Mouse (Mus musculus): Measurements from ENCODE around the gene Ipo11. TPM values are rescaled to one million over a fixed set of nuclear protein-coding genes. Genes with fewer than 3 reads are reported as not detected.
A peak's percentile ranks its signal among the peaks of the same experiment; 100 is the strongest.
"Not testable (repeated sequence)": the region's sequence is repeated elsewhere in the genome, so short reads cannot be mapped to it uniquely, and the experiment has no call there.

The Ipo11 gene
- polyA plus RNA-seq, 1 experiment from 2014 or later, result 82.3 TPM

DNA sequence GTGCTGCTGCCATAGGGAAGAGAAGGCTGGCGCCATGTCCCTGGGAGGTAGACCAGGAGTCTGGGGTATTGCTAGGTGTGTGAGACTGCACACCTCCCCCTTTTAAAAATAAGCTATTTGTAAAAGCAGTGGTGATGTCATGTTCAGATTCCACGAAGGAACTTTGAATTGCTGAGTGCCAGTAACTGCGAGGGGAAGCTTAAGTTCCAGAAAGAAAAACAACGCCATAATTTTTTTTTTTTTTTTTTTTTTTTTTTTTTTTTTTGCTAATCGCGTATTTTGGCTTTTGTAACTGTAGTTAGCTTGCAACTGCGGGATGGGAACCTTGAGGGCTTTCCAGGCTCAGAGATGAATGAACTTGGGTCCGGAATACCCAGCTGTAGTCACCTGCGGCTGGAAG lies 8.8 kb upstream of the Ipo11 start:
- Histone ChIP-seq H3K4me1 (replicated peaks; ENCODE audit: control insufficient read depth, insufficient read depth, low read length) (peaks cover 9% of the 10 kb centered on the region), H3K27me3 (replicated peaks; ENCODE audit: control insufficient read depth, insufficient read depth, low read length) (no peaks in the 10 kb centered on the region), H3K4me3 (ENCODE audit: low read depth, low read length) (no peak overlapping the region), H3K4me2 (no peak overlapping the region), H3K27ac (ENCODE audit: low read depth, low read length) (no peak overlapping the region), H3K9ac (ENCODE audit: low read depth, low read length) (no peak overlapping the region), H3K9me3 (ENCODE audit: control insufficient read depth, low read length) (no peaks in the 10 kb centered on the region), H3K36me3 (ENCODE audit: control insufficient read depth, insufficient read depth, low read length) (peaks cover 7% of the 10 kb centered on the region; the same call in 1 of the 2 replicates)
- ATAC-seq (replicated peaks; ENCODE audit: low FRiP score) (no peak), DNase-seq (ENCODE audit: low spot score) (no peak)
- 76% methylated on average over 9 of the region's 9 CpGs for WGBS

DNA sequence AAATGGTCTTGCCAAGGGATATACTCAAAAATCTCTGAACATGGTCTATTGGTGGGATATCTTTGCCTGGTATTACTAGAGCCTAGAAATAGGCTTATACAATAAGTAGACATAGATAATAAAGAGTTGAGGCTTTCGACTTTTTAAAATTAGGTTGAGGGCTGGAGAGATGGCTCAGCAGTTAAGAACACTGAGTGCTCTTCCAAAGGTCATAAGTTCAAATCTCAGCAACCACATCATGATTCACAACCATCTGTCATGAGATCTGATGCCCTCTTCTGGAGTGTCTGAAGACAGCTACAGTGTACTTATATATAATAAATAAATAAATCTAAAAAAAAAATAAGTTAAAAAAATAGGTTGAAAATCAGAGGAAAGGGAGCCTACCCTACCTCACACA lies 6.0 kb upstream of the Ipo11 start:
- Histone ChIP-seq H3K27me3 (replicated peaks; ENCODE audit: control insufficient read depth, insufficient read depth, low read length) (no peaks in the 10 kb centered on the region), H3K9me3 (ENCODE audit: control insufficient read depth, low read length) (no peaks in the 10 kb centered on the region), H3K36me3 (ENCODE audit: control insufficient read depth, insufficient read depth, low read length) (no peaks in the 10 kb centered on the region), H3K27ac (ENCODE audit: low read depth, low read length) (no peak overlapping the region), H3K4me2 (no peak overlapping the region), H3K4me1 (replicated peaks; ENCODE audit: control insufficient read depth, insufficient read depth, low read length) (peaks cover 1% of the 10 kb centered on the region), H3K4me3 (ENCODE audit: low read depth, low read length) (no peak overlapping the region), H3K9ac (ENCODE audit: low read depth, low read length) (no peak overlapping the region)
- ATAC-seq (replicated peaks; ENCODE audit: low FRiP score) (no peak), DNase-seq (ENCODE audit: low spot score) (no peak)
- WGBS, result 78% methylated on average over 1 of the region's 1 CpGs

DNA sequence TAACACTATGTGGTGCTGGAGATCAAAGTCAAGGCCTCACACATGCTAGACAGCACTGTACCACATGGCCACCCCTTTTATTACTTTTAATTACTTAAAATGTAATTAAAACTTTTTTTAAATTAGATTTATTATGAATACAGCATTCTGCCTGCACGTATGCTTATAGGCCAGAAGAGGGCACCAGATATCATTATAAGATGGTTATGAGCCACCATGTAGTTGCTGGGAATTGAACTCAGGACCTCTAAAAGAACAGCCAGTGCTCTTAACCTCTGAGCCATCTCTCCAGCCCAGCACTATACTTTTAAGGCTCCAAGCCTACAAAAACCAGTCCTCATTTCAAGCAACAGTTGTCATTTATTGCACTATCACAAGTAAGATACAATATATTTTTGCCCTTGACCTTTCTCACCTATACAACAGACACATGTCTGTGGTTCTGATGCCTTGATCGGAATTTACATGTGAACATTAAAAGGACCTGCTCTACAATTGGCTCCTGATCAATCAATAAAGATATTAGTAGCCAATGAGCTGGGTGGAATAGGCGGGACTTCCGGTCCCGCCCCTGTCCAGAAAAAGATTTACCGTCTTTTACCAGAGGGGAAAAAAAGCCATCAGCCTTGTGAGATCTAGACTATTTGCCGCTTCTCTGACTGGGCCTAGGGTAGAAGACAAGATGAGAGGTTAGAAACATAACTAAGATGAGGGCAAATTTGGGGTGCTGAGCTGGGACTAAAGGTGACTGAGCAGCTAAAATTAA lies 4.6 kb upstream of the Ipo11 start:
- DNase-seq (ENCODE audit: low spot score) (no peak), ATAC-seq (replicated peaks; ENCODE audit: low FRiP score) (no peak)
- Histone ChIP-seq H3K27me3 (replicated peaks; ENCODE audit: control insufficient read depth, insufficient read depth, low read length) (no peaks in the 10 kb centered on the region), H3K9me3 (ENCODE audit: control insufficient read depth, low read length) (no peaks in the 10 kb centered on the region), H3K4me2 (peak overlapping the region; percentile 35), H3K4me1 (replicated peaks; ENCODE audit: control insufficient read depth, insufficient read depth, low read length) (no peaks in the 10 kb centered on the region; the same call in 1 of the 2 replicates), H3K27ac (ENCODE audit: low read depth, low read length) (no peak overlapping the region), H3K4me3 (ENCODE audit: low read depth, low read length) (peak overlapping the region; percentile 21; the same call in 1 of the 2 replicates), H3K36me3 (ENCODE audit: control insufficient read depth, insufficient read depth, low read length) (no peaks in the 10 kb centered on the region), H3K9ac (ENCODE audit: low read depth, low read length) (no peak overlapping the region)
- WGBS, result 33% methylated on average over 7 of the region's 7 CpGs

GRCm38 (mm10) chr13:106937138-106937472 lies 347 bp upstream of the Ipo11 start:
- H3K4me1 ChIP-seq (replicated peaks; ENCODE audit: control insufficient read depth, insufficient read depth, low read length), result peaks cover 10% of the 10 kb centered on the region; the same call in 1 of the 2 replicates
- DNase-seq (ENCODE audit: low spot score), result no peak
- H3K27ac ChIP-seq (ENCODE audit: low read depth, low read length), result no peak overlapping the region
- 24% methylated on average over 7 of the region's 7 CpGs for WGBS
- H3K9ac ChIP-seq (ENCODE audit: low read depth, low read length), result 0 out of 2 replicates have a peak overlapping the region, but pooled peaks have one; percentile 90
- no peak for ATAC-seq (replicated peaks; ENCODE audit: low FRiP score)
- H3K4me3 ChIP-seq (ENCODE audit: low read depth, low read length), result peak overlapping the region; percentile 95
- H3K36me3 ChIP-seq (ENCODE audit: control insufficient read depth, insufficient read depth, low read length), result no peaks in the 10 kb centered on the region
- H3K9me3 ChIP-seq (ENCODE audit: control insufficient read depth, low read length), result no peaks in the 10 kb centered on the region
- H3K27me3 ChIP-seq (replicated peaks; ENCODE audit: control insufficient read depth, insufficient read depth, low read length), result no peaks in the 10 kb centered on the region
- peak overlapping the region; percentile 55 for H3K4me2 ChIP-seq

GRCm38 (mm10) chr13:106935871-106936255 lies 895 bp downstream of the Ipo11 start:
- 5% methylated on average over 9 of the region's 9 CpGs for WGBS
- no peak for ATAC-seq (replicated peaks; ENCODE audit: low FRiP score)
- H3K27ac ChIP-seq (ENCODE audit: low read depth, low read length), result peak overlapping the region; percentile 82

GRCm38 (mm10) chr13:106929201-106929600 lies 7.6 kb downstream of the Ipo11 start:
- no peak overlapping the region for H3K27ac ChIP-seq (ENCODE audit: low read depth, low read length)
- H3K4me1 ChIP-seq (replicated peaks; ENCODE audit: control insufficient read depth, insufficient read depth, low read length), result 0 out of 2 replicates have a peak, but pooled peaks cover 2% of the 10 kb centered on the region
- no peak overlapping the region for H3K4me3 ChIP-seq (ENCODE audit: low read depth, low read length)
- no peaks in the 10 kb centered on the region for H3K27me3 ChIP-seq (replicated peaks; ENCODE audit: control insufficient read depth, insufficient read depth, low read length)
- no peak for ATAC-seq (replicated peaks; ENCODE audit: low FRiP score)
- no peak for DNase-seq (ENCODE audit: low spot score)
- 0 out of 2 replicates have a peak, but pooled peaks cover 6% of the 10 kb centered on the region for H3K9me3 ChIP-seq (ENCODE audit: control insufficient read depth, low read length)
- H3K9ac ChIP-seq (ENCODE audit: low read depth, low read length), result no peak overlapping the region
- peaks cover 12% of the 10 kb centered on the region for H3K36me3 ChIP-seq (ENCODE audit: control insufficient read depth, insufficient read depth, low read length)
- H3K4me2 ChIP-seq, result no peak overlapping the region
- WGBS, result 89% methylated on average over 2 of the region's 2 CpGs

More at GRCm38 (mm10) chr13:106935871-106936255, 895 bp downstream of the Ipo11 start:
- peak overlapping the region; percentile 95 for H3K4me3 ChIP-seq (ENCODE audit: low read depth, low read length)
- peak overlapping the region; percentile 90 for H3K9ac ChIP-seq (ENCODE audit: low read depth, low read length)
- peak overlapping the region; percentile 70 for H3K4me2 ChIP-seq
- no peaks in the 10 kb centered on the region for H3K27me3 ChIP-seq (replicated peaks; ENCODE audit: control insufficient read depth, insufficient read depth, low read length)
- no peaks in the 10 kb centered on the region for H3K36me3 ChIP-seq (ENCODE audit: control insufficient read depth, insufficient read depth, low read length)
- peaks cover 10% of the 10 kb centered on the region; the same call in 1 of the 2 replicates for H3K4me1 ChIP-seq (replicated peaks; ENCODE audit: control insufficient read depth, insufficient read depth, low read length)
- DNase-seq (ENCODE audit: low spot score), result no peak
- H3K9me3 ChIP-seq (ENCODE audit: control insufficient read depth, low read length), result no peaks in the 10 kb centered on the region

DNA sequence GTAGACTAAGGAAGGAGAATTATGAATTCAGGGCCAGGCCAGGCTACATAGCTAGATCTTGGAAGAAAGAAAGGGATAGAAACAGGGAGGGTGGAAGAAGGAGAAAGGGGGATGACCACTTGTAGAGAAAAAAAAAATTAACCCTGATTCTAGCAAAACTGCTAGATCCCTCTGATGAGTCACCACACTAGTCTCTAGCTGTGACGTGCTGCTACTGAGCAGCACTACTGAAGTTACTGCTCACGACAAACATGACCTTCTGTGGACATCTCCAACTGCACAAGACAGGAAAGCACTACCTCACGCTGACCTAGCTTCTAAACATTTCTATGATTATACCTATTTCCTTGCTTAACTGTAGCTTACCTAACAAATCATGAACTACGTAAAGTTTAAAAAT lies 8.5 kb downstream of the Ipo11 start:
- H3K9me3 ChIP-seq (ENCODE audit: control insufficient read depth, low read length), result 0 out of 2 replicates have a peak, but pooled peaks cover 6% of the 10 kb centered on the region
- H3K27me3 ChIP-seq (replicated peaks; ENCODE audit: control insufficient read depth, insufficient read depth, low read length), result no peaks in the 10 kb centered on the region
- WGBS, result 90% methylated on average over 4 of the region's 4 CpGs
- H3K36me3 ChIP-seq (ENCODE audit: control insufficient read depth, insufficient read depth, low read length), result peaks cover 12% of the 10 kb centered on the region
- no peak overlapping the region for H3K27ac ChIP-seq (ENCODE audit: low read depth, low read length)
- H3K4me2 ChIP-seq, result no peak overlapping the region
- H3K4me1 ChIP-seq (replicated peaks; ENCODE audit: control insufficient read depth, insufficient read depth, low read length), result 0 out of 2 replicates have a peak, but pooled peaks cover 2% of the 10 kb centered on the region
- ATAC-seq (replicated peaks; ENCODE audit: low FRiP score), result no peak
- no peak for DNase-seq (ENCODE audit: low spot score)
- H3K9ac ChIP-seq (ENCODE audit: low read depth, low read length), result no peak overlapping the region
- no peak overlapping the region for H3K4me3 ChIP-seq (ENCODE audit: low read depth, low read length)

GRCm38 (mm10) chr13:106925921-106926320 lies 10.8 kb downstream of the Ipo11 start:
- not testable (repeated sequence) for H3K27ac ChIP-seq (ENCODE audit: low read depth, low read length); H3K4me2 ChIP-seq; H3K4me3 ChIP-seq (ENCODE audit: low read depth, low read length); ATAC-seq (replicated peaks; ENCODE audit: low FRiP score); DNase-seq (ENCODE audit: low spot score); H3K9ac ChIP-seq (ENCODE audit: low read depth, low read length); H3K27me3 ChIP-seq (replicated peaks; ENCODE audit: control insufficient read depth, insufficient read depth, low read length); H3K4me1 ChIP-seq (replicated peaks; ENCODE audit: control insufficient read depth, insufficient read depth, low read length); H3K9me3 ChIP-seq (ENCODE audit: control insufficient read depth, low read length)
- WGBS, result 92% methylated on average over 3 of the region's 3 CpGs
- peaks cover 15% of the 10 kb centered on the region for H3K36me3 ChIP-seq (ENCODE audit: control insufficient read depth, insufficient read depth, low read length)
